Mouse (Mus musculus): Measurements from ENCODE around the gene Topors.

DNA sequence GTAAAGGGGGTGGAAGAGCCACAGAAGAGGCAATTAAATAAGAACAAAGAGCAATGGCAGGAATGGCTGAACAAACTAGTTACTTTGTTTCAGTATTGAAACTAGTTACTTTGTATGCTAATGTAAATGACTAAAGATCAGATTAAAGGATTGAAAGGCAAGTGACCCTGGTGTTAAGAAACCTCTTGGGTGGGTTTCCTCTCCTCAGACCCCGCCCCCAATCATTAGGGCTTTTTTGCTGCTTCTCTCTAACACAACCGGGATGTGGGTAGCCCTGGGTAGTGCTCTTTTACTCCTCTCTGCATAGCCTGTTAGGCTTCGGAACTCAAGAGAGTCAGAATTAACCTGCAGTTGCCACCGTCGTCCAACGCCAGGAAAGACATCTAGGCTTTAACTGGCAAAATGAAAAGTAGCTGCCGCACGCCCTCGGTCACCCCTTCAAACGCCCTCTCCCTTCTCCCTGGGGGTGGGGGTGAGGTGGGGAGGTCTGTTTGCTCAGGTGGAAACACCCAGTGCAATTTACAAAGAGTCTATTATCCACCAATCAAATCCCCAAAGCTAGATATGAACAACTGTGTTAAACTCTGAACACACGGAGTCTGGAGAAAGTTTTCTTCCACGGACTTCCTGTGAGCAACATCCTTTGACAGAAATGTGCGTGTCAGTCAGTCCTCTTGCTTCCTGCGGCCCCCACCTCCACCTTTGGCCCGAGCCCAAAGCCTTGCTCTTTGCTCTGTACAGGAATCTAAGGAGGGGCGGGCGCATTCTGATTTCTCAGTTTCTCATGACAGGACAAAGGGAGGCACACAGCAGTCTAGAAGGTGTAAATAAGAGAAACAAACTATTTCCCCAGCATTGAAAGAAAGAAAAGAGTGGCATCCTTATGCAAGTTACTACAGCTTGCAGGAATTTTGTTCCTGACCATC, 30.9 kb downstream of the Topors start:
- peak; percentile 10; the same call in 1 of the 2 replicates for TF ChIP-seq CTCF (IDR thresholded peaks at IDR 0.05; ENCODE audit: extremely low read depth, insufficient read length, insufficient replicate concordance, low read depth, low read length)
- 0 out of 2 replicates have a peak, but pooled peaks have one; percentile 35 for TF ChIP-seq POLR2A (IDR thresholded peaks at IDR 0.05; ENCODE audit: low read depth, low read length)
